Mouse (Mus musculus) intestine, embryonic 16.5 days (tissue): ENCODE data around the gene Afap1. TPM values are rescaled to one million over a fixed set of nuclear protein-coding genes. Genes with fewer than 3 reads are reported as not detected.

Experiments used
- ATAC-seq: fragments of 200-750 bp; cut with Nextera tagmentation; 2 replicates; pipeline ENCODE4 v1.8.0; 2017; ENCODE audit warnings: moderate TSS enrichment, moderate library complexity
- H3K27ac ChIP-seq: fragments of 300-500 bp; sonication (generic); 2 replicates; pipeline ENCODE4 v1.5.1; 2014; ENCODE audit warnings: mild to moderate bottlenecking, low read length
- H3K27me3 ChIP-seq: fragments of 300-500 bp; sonication (generic); replicated peaks from 2 replicates; pipeline ENCODE4 v1.6.1; 2014; ENCODE audit warnings: low read length, control low read depth, mixed read lengths; ENCODE audit not compliant: control insufficient read depth, insufficient read depth
- H3K36me3 ChIP-seq: fragments of 300-500 bp; sonication (generic); 2 replicates; pipeline ENCODE4 v1.6.1; 2014; ENCODE audit warnings: low read length, control low read depth; ENCODE audit not compliant: control insufficient read depth, insufficient read depth
- H3K4me1 ChIP-seq: fragments of 300-500 bp; sonication (generic); 2 replicates; pipeline ENCODE4 v1.6.1; 2014; ENCODE audit warnings: low read length, control low read depth, mixed read lengths; ENCODE audit not compliant: control insufficient read depth, insufficient read depth
- H3K4me2 ChIP-seq: fragments of 300-500 bp; sonication (generic); 2 replicates; pipeline ENCODE4 v1.6.1; 2014; ENCODE audit warnings: low read depth, low read length, control low read depth
- H3K4me3 ChIP-seq: fragments of 300-500 bp; sonication (generic); 2 replicates; pipeline ENCODE4 v1.5.1; 2014; ENCODE audit warnings: mild to moderate bottlenecking, low read length
- H3K9ac ChIP-seq: fragments of 300-500 bp; sonication (generic); 2 replicates; pipeline ENCODE4 v1.6.1; 2014; ENCODE audit warnings: low read depth, low read length
- H3K9me3 ChIP-seq: fragments of 300-500 bp; sonication (generic); 2 replicates; pipeline ENCODE4 v1.6.1; 2016; ENCODE audit warnings: low read length, control low read depth; ENCODE audit not compliant: control insufficient read depth
- WGBS: fragments of 180-500 bp; shearing (Covaris S2); extraction: QIAGEN DNeasy Blood & Tissue Kit; methylation state at CpG from one replicate; pipeline ENCODE4 v1.1.7; 2014; 5-methylcytosine and 5-hydroxymethylcytosine counted together
- polyA plus RNA-seq: library from polyadenylated mRNA; unstranded; fragments of >200 nt; fragmentation: Nextera tagmentation; extraction: Ambion mirVana; gene quantifications from 2 replicates; pipeline ENCODE4 v1.2.1, GENCODE M21; 2015

The Afap1 gene
- polyA plus RNA-seq, 1 experiment from 2014 or later: 12.6 TPM

- peaks cover 7% of the 10 kb centered on the region; the same call in 1 of the 2 replicates for H3K36me3 ChIP-seq
- no peak overlapping the region for H3K4me2 ChIP-seq
- H3K27me3 ChIP-seq: no peaks in the 10 kb centered on the region
- H3K9ac ChIP-seq: no peak overlapping the region
- H3K27ac ChIP-seq: no peak overlapping the region
- H3K9me3 ChIP-seq: no peaks in the 10 kb centered on the region
- ATAC-seq: no peak
- H3K4me1 ChIP-seq: no peaks in the 10 kb centered on the region
- H3K4me3 ChIP-seq: no peak overlapping the region
- WGBS: 85% methylated on average over 2 of the region's 2 CpGs
These were observed 65.6 kb downstream of the Afap1 start for GRCm38 (mm10) chr5:35958681-35959080.

DNA sequence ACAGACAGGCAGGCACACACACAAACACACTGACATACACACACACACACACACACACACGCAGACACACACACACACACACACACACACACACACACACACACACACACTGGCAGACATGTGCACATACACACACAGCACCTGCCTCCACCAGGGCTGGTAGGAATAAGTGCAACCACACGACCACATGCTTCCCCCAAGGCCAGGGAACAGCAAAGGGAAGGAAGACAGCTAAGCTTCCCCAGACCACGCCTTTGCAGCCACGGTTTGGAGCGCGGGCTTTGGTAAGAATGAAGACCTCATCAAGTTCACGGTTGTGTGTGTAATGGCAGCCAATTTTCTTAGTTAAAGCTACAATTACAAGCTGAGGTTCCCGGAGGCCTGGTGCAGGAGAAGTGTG lies 67.0 kb downstream of the Afap1 start:
- Histone ChIP-seq H3K9ac (no peak overlapping the region), H3K9me3 (no peaks in the 10 kb centered on the region), H3K4me1 (no peaks in the 10 kb centered on the region), H3K4me3 (no peak overlapping the region), H3K27me3 (no peaks in the 10 kb centered on the region), H3K27ac (no peak overlapping the region), H3K36me3 (peaks cover 7% of the 10 kb centered on the region; the same call in 1 of the 2 replicates), H3K4me2 (no peak overlapping the region)
- ATAC-seq: no peak
- WGBS: 70% methylated on average over 8 of the region's 8 CpGs

GRCm38 (mm10) chr5:35961271-35961670 lies 68.2 kb downstream of the Afap1 start:
- Histone ChIP-seq H3K4me1 (no peaks in the 10 kb centered on the region), H3K9ac (no peak overlapping the region), H3K27ac (no peak overlapping the region), H3K9me3 (no peaks in the 10 kb centered on the region), H3K4me3 (no peak overlapping the region), H3K36me3 (peaks cover 15% of the 10 kb centered on the region), H3K4me2 (no peak overlapping the region), H3K27me3 (no peaks in the 10 kb centered on the region)
- WGBS: 76% methylated on average over 8 of the region's 8 CpGs
- no peak for ATAC-seq

DNA sequence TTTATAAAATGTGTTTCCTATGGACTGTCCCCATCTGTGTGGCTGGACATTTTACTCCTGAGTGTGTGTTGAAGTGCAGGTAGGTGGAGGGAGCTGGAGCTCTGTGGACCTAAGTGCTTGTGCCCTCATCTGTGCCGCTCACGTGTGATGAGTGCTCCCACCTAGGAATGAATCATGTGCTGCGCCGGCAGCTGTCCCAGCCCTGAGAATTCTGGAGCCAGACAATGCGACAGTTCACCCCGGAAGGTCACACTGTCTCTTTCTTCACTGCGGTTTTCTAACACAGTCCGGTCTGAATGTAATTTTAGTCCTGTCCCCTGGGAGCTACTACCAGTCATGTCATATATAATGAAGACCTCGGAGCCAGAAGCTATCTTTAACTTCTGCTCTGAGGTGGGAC lies 70.5 kb downstream of the Afap1 start:
- ATAC-seq: no peak
- WGBS: 80% methylated on average over 9 of the region's 9 CpGs
- H3K4me1 ChIP-seq: no peaks in the 10 kb centered on the region
- peaks cover 25% of the 10 kb centered on the region for H3K36me3 ChIP-seq
- no peak overlapping the region for H3K4me3 ChIP-seq
- no peak overlapping the region for H3K4me2 ChIP-seq
- no peaks in the 10 kb centered on the region for H3K27me3 ChIP-seq
- H3K9me3 ChIP-seq: no peaks in the 10 kb centered on the region
- no peak overlapping the region for H3K9ac ChIP-seq
- H3K27ac ChIP-seq: no peak overlapping the region

- ATAC-seq: no peak
These were observed 71.9 kb downstream of the Afap1 start for GRCm38 (mm10) chr5:35965036-35965435.

DNA sequence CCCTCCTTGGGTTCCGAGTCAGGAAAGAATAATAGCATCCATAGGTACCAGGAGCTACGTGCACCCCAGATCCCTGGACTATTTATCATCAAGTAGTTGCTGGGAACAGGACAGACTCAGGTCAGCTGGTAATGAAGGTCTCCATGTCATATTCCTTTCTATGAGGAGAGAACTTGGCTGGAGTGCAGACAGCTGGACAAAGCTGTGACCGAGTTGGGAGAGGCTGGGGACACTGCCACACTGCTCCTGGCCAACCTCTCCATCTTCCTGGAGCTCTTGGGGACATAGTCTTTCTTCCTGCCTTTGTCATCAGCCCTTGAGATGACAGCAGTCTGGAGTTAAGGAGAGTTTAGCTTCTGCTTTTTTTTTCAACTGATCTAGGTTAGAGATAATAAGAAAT lies 76.7 kb downstream of the Afap1 start:
- no peaks in the 10 kb centered on the region for H3K9me3 ChIP-seq
- H3K36me3 ChIP-seq: peaks cover 20% of the 10 kb centered on the region
- peaks cover 23% of the 10 kb centered on the region for H3K4me1 ChIP-seq
- H3K4me3 ChIP-seq: no peak overlapping the region
- no peak overlapping the region for H3K9ac ChIP-seq
- no peak for ATAC-seq
- H3K27ac ChIP-seq: no peak overlapping the region; the same call in 1 of the 2 replicates
- H3K4me2 ChIP-seq: no peak overlapping the region
- H3K27me3 ChIP-seq: no peaks in the 10 kb centered on the region
- 65% methylated on average over 3 of the region's 3 CpGs for WGBS

More at GRCm38 (mm10) chr5:35965036-35965435, 71.9 kb downstream of the Afap1 start:
- Histone ChIP-seq H3K4me3 (no peak overlapping the region), H3K4me1 (0 out of 2 replicates have a peak, but pooled peaks cover 2% of the 10 kb centered on the region), H3K9me3 (no peaks in the 10 kb centered on the region), H3K27me3 (no peaks in the 10 kb centered on the region), H3K36me3 (peaks cover 27% of the 10 kb centered on the region), H3K4me2 (no peak overlapping the region), H3K27ac (no peak overlapping the region), H3K9ac (no peak overlapping the region)
- 57% methylated on average over 5 of the region's 5 CpGs for WGBS

DNA sequence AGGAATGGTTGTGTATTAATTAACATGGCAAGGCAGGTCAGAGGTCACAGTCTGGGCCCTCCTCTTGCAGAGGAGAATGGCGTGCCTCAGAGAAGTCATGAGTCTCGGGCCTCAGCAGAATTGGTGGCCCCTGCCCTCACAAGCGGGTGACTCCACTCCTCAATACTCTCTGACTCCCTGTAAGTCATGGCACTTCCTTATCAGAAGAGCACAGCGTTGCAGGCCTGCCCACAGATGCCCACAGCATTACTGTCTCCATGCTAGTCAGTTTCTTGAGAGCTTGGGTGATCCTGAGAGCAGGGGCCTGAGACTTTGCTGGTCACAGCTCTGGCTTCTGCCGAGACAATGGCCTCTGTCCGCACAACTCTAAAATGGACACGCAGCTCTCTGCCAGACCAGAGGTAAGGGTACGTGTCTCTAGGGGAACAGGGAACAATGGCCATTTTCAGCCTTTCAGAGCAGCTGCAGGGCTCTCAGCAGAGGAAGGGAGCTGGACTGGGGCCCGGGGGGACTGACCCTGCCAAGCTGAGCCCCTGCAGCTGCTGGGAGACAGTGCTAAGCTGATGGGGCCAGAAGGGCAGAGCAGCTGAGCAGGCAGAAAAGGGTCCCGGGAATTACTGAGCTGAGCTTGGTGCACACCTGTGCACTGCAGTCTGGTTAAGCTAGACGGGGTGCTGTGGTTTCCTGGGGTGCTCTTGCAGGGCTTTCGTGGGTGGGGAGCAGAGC lies 77.4 kb downstream of the Afap1 start:
- H3K27ac ChIP-seq: peak overlapping the region; percentile 64
- WGBS: 54% methylated on average over 12 of the region's 12 CpGs
- H3K4me2 ChIP-seq: no peak overlapping the region
- H3K36me3 ChIP-seq: peaks cover 20% of the 10 kb centered on the region
- peak; percentile 36; the same call in 1 of the 2 replicates for ATAC-seq
- no peaks in the 10 kb centered on the region for H3K27me3 ChIP-seq
- H3K4me3 ChIP-seq: no peak overlapping the region
- H3K9me3 ChIP-seq: no peaks in the 10 kb centered on the region
- peaks cover 23% of the 10 kb centered on the region for H3K4me1 ChIP-seq
- H3K9ac ChIP-seq: no peak overlapping the region

DNA sequence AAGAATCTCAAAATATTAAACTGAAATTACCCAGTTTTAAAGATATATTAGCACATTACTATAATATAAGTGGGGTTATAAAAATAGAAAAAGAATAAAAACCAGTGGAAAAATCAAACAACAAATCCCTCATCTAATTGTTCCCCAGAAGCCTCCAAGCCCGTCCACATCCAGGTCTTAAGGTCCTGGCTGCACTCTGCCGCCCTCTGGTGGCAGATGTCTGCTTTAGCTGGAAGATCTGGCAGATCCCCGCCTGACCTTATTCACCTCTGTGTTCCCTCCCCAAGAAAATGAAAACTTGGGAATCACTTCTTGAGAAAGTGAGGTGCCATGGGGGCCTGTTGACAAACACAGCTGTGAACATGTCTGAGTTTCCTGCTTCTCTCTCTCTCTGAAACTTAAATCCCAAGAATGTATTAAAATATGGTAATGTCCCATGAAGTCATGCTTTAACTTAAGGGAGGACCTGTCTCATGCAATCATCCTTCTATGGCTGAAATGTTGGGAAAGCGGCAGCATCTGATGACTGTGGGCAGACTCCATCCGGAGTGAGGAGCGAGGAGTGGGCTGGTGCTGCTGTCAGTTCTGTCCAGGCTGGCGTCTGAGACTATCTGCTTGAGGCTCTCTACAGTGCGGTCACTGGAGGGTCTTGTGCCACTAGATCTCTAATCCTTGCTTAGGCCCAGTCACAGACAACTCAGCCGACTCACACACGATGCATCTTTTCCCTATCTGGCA lies 78.9 kb downstream of the Afap1 start:
- H3K27ac ChIP-seq: no peak overlapping the region
- no peak overlapping the region for H3K4me3 ChIP-seq
- no peaks in the 10 kb centered on the region for H3K9me3 ChIP-seq
- no peaks in the 10 kb centered on the region for H3K27me3 ChIP-seq
- H3K4me2 ChIP-seq: no peak overlapping the region
- WGBS: 62% methylated on average over 10 of the region's 10 CpGs
- H3K36me3 ChIP-seq: peaks cover 10% of the 10 kb centered on the region
- no peak for ATAC-seq
- peaks cover 23% of the 10 kb centered on the region for H3K4me1 ChIP-seq
- H3K9ac ChIP-seq: no peak overlapping the region

GRCm38 (mm10) chr5:35972739-35973138 lies 79.6 kb downstream of the Afap1 start:
- ATAC-seq: no peak; the same call in 1 of the 2 replicates
- Histone ChIP-seq H3K27ac (no peak overlapping the region), H3K9me3 (no peaks in the 10 kb centered on the region), H3K9ac (no peak overlapping the region), H3K36me3 (peaks cover 10% of the 10 kb centered on the region), H3K4me1 (peaks cover 23% of the 10 kb centered on the region), H3K4me2 (no peak overlapping the region), H3K27me3 (no peaks in the 10 kb centered on the region), H3K4me3 (no peak overlapping the region)
- WGBS: 56% methylated on average over 7 of the region's 7 CpGs
